Mouse (Mus musculus): ENCODE results near the gene Blm. TPM values are rescaled to one million over a fixed set of nuclear protein-coding genes. Genes with fewer than 3 reads are reported as not detected.

Gene Blm
- polyA plus RNA-seq, 1 experiment from 2014 or later: 11.3 TPM

DNA sequence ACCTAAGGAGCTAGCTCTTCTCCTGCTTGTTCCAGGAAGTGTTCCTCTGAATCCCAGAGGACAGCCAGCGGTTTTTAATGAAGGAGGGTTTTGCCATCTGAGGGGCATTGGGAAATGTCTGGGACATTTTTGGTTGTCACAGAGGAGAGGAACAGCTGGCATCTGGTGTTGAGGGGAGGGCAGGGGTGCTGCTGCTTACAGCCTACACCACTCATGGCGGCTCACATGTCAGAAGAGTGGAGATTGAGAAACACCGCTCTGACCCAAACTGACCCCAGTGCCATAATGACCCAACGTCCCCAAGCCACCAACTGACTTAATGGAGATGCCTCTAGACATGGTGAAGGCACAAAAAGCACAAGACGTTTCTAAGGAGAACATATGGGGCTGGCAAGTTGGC lies 27.0 kb upstream of the Blm start:
- no peak overlapping the region for H3K27ac ChIP-seq
- no peak overlapping the region for H3K4me3 ChIP-seq (replicated peaks; ENCODE audit: low read length)
- H3K36me3 ChIP-seq (replicated peaks; ENCODE audit: control insufficient read depth, insufficient read depth): no peaks in the 10 kb centered on the region
- no peaks in the 10 kb centered on the region for H3K4me1 ChIP-seq (replicated peaks; ENCODE audit: control insufficient read depth, insufficient read depth, low read length)
- no peaks in the 10 kb centered on the region for H3K9me3 ChIP-seq (ENCODE audit: control insufficient read depth, low read length)
- no peak overlapping the region for H3K9ac ChIP-seq
- no peak overlapping the region for H3K4me2 ChIP-seq (replicated peaks)
- 74% methylated on average over 5 of the region's 5 CpGs for WGBS
- DNase-seq (ENCODE audit: low spot score) (no peak), ATAC-seq (ENCODE audit: low FRiP score) (no peak)
- no peaks in the 10 kb centered on the region for H3K27me3 ChIP-seq (ENCODE audit: control insufficient read depth, insufficient read depth, low read length)

DNA sequence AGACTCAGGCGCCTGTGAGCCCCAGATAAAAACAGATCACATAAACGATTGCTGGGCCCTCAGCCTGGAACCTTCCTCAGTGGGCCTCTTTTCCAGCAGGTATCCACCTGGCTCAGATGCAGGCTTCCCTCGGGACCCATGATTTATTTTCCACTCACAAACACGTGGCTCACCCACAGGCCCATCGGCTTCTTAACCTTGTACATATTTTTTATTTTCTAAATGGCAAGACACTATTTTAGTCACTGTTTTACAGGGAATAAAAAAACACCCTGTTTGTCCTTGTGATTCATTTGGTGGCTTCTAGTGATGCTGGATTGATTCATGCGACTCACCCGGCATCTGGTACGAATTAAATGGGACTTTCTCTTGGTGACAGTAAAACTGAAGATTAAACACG lies 26.4 kb upstream of the Blm start:
- Histone ChIP-seq H3K4me2 (replicated peaks) (no peak overlapping the region), H3K4me1 (replicated peaks; ENCODE audit: control insufficient read depth, insufficient read depth, low read length) (no peaks in the 10 kb centered on the region), H3K27ac (no peak overlapping the region), H3K9ac (no peak overlapping the region), H3K4me3 (replicated peaks; ENCODE audit: low read length) (no peak overlapping the region), H3K9me3 (ENCODE audit: control insufficient read depth, low read length) (no peaks in the 10 kb centered on the region), H3K27me3 (ENCODE audit: control insufficient read depth, insufficient read depth, low read length) (no peaks in the 10 kb centered on the region), H3K36me3 (replicated peaks; ENCODE audit: control insufficient read depth, insufficient read depth) (no peaks in the 10 kb centered on the region)
- no peak for DNase-seq (ENCODE audit: low spot score)
- no peak for ATAC-seq (ENCODE audit: low FRiP score)
- 82% methylated on average over 9 of the region's 9 CpGs for WGBS

DNA sequence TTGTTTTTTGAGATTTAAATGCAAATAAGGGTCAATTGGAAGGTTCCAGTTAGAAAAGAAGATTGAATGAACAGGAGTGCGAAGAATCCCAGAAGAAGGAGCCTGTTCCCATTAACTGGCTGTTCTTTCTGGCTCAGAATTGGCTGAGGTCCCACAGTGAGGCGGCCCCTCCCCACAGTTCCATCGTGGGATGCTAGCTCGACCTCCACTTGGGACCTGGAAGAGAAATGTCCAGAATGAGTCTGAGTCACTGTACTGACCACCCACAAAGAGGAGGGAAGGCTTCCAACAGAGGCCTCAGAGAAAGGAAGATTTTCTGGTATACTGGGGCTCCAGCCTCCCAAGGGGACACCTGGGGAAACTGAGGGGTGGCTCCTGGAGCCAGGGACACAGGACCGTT lies 23.7 kb upstream of the Blm start:
- 64% methylated on average over 5 of the region's 5 CpGs for WGBS
- Histone ChIP-seq H3K9ac (no peak overlapping the region), H3K4me1 (replicated peaks; ENCODE audit: control insufficient read depth, insufficient read depth, low read length) (no peaks in the 10 kb centered on the region), H3K4me3 (replicated peaks; ENCODE audit: low read length) (no peak overlapping the region), H3K4me2 (replicated peaks) (no peak overlapping the region), H3K27ac (no peak overlapping the region), H3K36me3 (replicated peaks; ENCODE audit: control insufficient read depth, insufficient read depth) (no peaks in the 10 kb centered on the region), H3K27me3 (ENCODE audit: control insufficient read depth, insufficient read depth, low read length) (no peaks in the 10 kb centered on the region), H3K9me3 (ENCODE audit: control insufficient read depth, low read length) (no peaks in the 10 kb centered on the region)
- ATAC-seq (ENCODE audit: low FRiP score): no peak
- DNase-seq (ENCODE audit: low spot score): no peak

DNA sequence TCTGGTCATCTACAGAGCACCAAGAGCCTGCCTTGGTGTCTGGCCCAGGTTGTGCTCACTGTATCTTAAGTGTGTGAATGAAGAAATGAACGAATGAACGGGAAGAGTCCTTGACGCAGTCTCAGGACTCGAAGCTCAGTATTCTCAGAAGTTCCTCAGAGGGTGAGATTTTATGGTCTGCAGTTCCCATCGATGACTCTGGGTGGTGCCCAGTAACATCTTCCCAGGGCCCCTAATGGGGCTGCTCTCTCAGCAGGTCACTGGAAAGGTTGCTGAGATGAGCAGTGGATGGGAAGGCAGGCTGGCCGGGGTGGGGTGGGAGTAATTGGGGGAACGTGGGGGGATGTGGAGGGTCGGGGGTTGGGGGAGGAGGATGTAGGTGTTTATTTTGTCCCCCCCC lies 23.2 kb upstream of the Blm start:
- H3K4me3 ChIP-seq (replicated peaks; ENCODE audit: low read length): no peak overlapping the region
- H3K9me3 ChIP-seq (ENCODE audit: control insufficient read depth, low read length): no peaks in the 10 kb centered on the region
- ATAC-seq (ENCODE audit: low FRiP score): no peak
- no peak overlapping the region for H3K9ac ChIP-seq
- WGBS: 64% methylated on average over 8 of the region's 8 CpGs
- no peak overlapping the region for H3K4me2 ChIP-seq (replicated peaks)
- no peaks in the 10 kb centered on the region for H3K36me3 ChIP-seq (replicated peaks; ENCODE audit: control insufficient read depth, insufficient read depth)
- H3K27ac ChIP-seq: no peak overlapping the region
- no peaks in the 10 kb centered on the region for H3K4me1 ChIP-seq (replicated peaks; ENCODE audit: control insufficient read depth, insufficient read depth, low read length)
- H3K27me3 ChIP-seq (ENCODE audit: control insufficient read depth, insufficient read depth, low read length): no peaks in the 10 kb centered on the region
- no peak for DNase-seq (ENCODE audit: low spot score)

DNA sequence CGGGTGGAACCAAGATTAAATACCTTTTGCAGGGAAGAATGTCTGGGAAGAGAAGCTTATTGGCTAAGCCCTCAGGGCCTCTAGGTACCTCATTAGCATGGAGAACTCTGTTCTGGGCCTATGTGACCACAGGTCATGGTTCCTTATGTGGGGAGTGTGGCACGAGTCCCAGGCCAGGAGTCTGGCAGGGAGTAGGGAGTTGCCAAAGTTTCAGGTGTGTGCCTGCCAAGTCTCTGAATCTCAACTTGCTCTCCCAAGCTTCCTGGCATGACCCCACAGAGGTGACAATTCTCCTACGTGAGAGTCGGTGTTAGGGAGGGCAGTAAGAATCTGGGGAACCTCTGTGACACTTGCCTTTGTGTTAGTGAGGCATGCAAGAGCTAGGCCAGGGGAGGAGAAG lies 22.2 kb upstream of the Blm start:
- Histone ChIP-seq H3K4me2 (replicated peaks) (no peak overlapping the region), H3K27ac (no peak overlapping the region), H3K36me3 (replicated peaks; ENCODE audit: control insufficient read depth, insufficient read depth) (no peaks in the 10 kb centered on the region), H3K27me3 (ENCODE audit: control insufficient read depth, insufficient read depth, low read length) (no peaks in the 10 kb centered on the region), H3K9ac (no peak overlapping the region), H3K9me3 (ENCODE audit: control insufficient read depth, low read length) (no peaks in the 10 kb centered on the region), H3K4me3 (replicated peaks; ENCODE audit: low read length) (no peak overlapping the region), H3K4me1 (replicated peaks; ENCODE audit: control insufficient read depth, insufficient read depth, low read length) (no peaks in the 10 kb centered on the region)
- no peak for DNase-seq (ENCODE audit: low spot score)
- ATAC-seq (ENCODE audit: low FRiP score): no peak
- WGBS: 80% methylated on average over 4 of the region's 4 CpGs

DNA sequence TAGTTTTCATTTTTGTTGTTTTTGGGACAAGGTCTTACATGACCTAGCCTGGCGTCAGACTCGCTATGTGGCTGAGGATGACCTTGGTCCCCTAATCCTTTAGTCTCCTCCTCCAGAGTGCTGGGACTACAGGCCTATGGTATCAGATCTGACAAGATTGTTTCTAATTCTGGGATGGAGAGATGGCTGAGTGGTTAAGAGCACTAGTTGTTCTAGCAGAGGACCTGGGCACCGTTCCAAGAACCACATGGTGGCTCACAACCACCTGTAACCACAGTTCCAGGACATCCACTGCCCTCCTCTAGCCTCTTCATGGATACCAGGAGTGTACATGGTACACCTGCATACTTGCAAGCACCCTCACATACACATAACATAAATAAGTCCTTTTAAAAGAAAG lies 21.2 kb upstream of the Blm start:
- no peaks in the 10 kb centered on the region for H3K9me3 ChIP-seq (ENCODE audit: control insufficient read depth, low read length)
- no peak overlapping the region for H3K4me2 ChIP-seq (replicated peaks)
- no peaks in the 10 kb centered on the region for H3K4me1 ChIP-seq (replicated peaks; ENCODE audit: control insufficient read depth, insufficient read depth, low read length)
- no peak overlapping the region for H3K27ac ChIP-seq
- H3K4me3 ChIP-seq (replicated peaks; ENCODE audit: low read length): no peak overlapping the region
- no peak overlapping the region for H3K9ac ChIP-seq
- no peaks in the 10 kb centered on the region for H3K27me3 ChIP-seq (ENCODE audit: control insufficient read depth, insufficient read depth, low read length)
- 92% methylated on average over 3 of the region's 3 CpGs for WGBS
- DNase-seq (ENCODE audit: low spot score) (no peak), ATAC-seq (ENCODE audit: low FRiP score) (no peak)
- H3K36me3 ChIP-seq (replicated peaks; ENCODE audit: control insufficient read depth, insufficient read depth): no peaks in the 10 kb centered on the region

DNA sequence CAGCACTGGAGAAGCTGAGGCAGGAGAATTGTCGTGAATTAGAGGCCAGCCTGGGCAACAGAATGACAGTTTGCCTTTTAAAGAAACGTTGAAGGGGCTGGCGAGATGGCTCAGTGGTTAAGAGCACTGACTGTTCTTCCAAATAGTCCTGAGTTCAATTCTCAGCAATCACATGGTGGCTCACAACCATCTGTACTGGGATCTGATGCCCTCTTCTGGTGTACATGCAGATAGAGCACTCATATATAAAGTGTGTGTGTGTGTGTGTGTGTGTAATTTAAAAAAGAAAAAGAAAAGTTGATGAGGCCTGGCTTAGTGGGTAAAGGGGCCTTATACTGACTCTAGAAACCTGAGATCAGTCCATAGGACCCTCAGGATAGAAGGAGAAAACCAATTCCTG lies 20.2 kb upstream of the Blm start:
- no peaks in the 10 kb centered on the region for H3K9me3 ChIP-seq (ENCODE audit: control insufficient read depth, low read length)
- WGBS: 76% methylated on average over 3 of the region's 3 CpGs
- no peak overlapping the region for H3K4me2 ChIP-seq (replicated peaks)
- H3K9ac ChIP-seq: no peak overlapping the region
- H3K4me1 ChIP-seq (replicated peaks; ENCODE audit: control insufficient read depth, insufficient read depth, low read length): no peaks in the 10 kb centered on the region
- no peaks in the 10 kb centered on the region for H3K36me3 ChIP-seq (replicated peaks; ENCODE audit: control insufficient read depth, insufficient read depth)
- no peaks in the 10 kb centered on the region for H3K27me3 ChIP-seq (ENCODE audit: control insufficient read depth, insufficient read depth, low read length)
- no peak overlapping the region for H3K27ac ChIP-seq
- DNase-seq (ENCODE audit: low spot score) (no peak), ATAC-seq (ENCODE audit: low FRiP score) (no peak)
- H3K4me3 ChIP-seq (replicated peaks; ENCODE audit: low read length): no peak overlapping the region

DNA sequence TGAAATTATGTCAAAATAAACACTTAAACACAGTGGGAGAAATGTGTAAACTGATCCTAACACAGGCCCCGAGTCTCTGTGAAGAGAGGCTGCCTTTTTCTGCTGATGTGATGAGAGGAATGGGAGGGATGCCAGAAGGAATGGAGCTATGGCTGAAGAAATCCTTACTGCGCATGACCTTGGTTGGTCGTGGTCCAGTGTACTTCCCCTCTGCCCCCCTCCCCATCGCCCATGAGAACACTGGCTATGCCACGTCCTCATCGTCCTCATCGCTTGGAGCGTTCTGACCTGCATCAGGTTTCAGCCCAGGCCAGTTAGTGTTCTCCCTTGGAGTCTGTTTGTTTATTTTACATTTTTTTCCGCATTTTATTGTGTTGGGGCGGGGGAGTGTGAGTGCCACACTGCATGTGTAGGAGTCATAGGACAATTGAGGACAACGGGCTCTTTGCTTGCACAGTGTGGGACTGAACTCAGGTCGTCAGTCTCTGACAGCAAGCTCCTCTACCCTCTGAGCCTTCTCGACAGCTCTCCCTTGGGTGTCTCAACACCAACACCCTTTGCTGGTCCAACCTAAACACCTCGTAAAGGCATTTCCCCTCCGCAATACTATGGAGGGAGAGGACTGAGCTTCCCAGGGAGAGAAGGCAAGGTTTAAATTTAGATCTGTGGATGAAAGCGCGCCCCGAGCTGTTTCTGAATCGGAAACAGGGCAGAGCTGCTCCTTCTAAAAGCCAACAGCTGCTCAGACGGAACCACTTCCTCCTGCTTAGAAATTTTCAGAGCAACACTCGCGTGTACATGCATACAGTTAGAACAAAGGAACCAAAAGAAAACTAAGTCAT lies 19.5 kb upstream of the Blm start:
- ATAC-seq (ENCODE audit: low FRiP score) (no peak), DNase-seq (ENCODE audit: low spot score) (no peak)
- no peak overlapping the region for H3K4me3 ChIP-seq (replicated peaks; ENCODE audit: low read length)
- H3K4me1 ChIP-seq (replicated peaks; ENCODE audit: control insufficient read depth, insufficient read depth, low read length): no peaks in the 10 kb centered on the region
- no peak overlapping the region for H3K4me2 ChIP-seq (replicated peaks)
- H3K27ac ChIP-seq: no peak overlapping the region
- 78% methylated on average over 22 of the region's 22 CpGs for WGBS
- H3K27me3 ChIP-seq (ENCODE audit: control insufficient read depth, insufficient read depth, low read length): no peaks in the 10 kb centered on the region
- H3K36me3 ChIP-seq (replicated peaks; ENCODE audit: control insufficient read depth, insufficient read depth): no peaks in the 10 kb centered on the region
- H3K9ac ChIP-seq: no peak overlapping the region
- H3K9me3 ChIP-seq (ENCODE audit: control insufficient read depth, low read length): no peaks in the 10 kb centered on the region

DNA sequence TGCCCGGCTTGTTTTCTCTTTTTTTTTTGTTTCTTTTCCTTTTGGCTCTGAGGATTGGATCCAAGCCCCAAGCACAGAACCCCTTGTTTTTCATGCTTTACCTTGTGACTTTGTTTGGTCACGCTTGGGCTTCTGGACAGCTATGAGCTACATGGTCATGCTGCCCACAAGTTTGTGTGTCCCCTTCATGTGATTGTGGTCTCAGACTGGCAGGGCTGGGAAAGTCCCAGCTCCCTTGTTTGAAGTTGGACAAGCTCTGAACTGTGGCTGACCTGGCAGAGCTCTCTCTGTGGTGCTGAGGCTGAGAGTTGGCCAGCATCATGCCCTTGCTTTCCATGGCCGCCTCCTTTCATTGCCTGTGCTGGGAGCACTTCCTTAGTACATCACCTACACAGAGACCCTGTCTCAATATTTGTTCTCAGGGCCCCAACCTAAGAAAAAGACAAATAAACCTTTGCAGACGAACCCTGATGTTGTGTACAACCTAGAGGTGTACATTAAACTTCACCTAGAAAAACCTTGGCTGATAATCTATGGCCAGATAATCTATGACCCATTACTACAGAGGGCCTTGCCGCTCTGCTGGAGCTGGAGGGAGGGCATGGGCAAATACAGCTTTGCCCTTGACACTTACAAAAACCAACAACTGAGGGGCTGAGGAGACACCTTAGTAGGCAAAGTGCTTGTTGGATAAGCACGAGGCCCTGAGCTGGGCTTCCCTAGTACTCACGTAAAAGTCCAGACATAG lies 13.8 kb upstream of the Blm start:
- no peaks in the 10 kb centered on the region for H3K36me3 ChIP-seq (replicated peaks; ENCODE audit: control insufficient read depth, insufficient read depth)
- no peak overlapping the region for H3K4me3 ChIP-seq (replicated peaks; ENCODE audit: low read length)
- H3K4me1 ChIP-seq (replicated peaks; ENCODE audit: control insufficient read depth, insufficient read depth, low read length): no peaks in the 10 kb centered on the region
- H3K9ac ChIP-seq: no peak overlapping the region
- no peaks in the 10 kb centered on the region for H3K9me3 ChIP-seq (ENCODE audit: control insufficient read depth, low read length)
- no peak overlapping the region for H3K4me2 ChIP-seq (replicated peaks)
- WGBS: 79% methylated on average over 7 of the region's 7 CpGs
- ATAC-seq (ENCODE audit: low FRiP score): no peak
- no peak for DNase-seq (ENCODE audit: low spot score)
- H3K27me3 ChIP-seq (ENCODE audit: control insufficient read depth, insufficient read depth, low read length): no peaks in the 10 kb centered on the region
- H3K27ac ChIP-seq: no peak overlapping the region

All from hindbrain, embryonic 14.5 days (tissue).